Mouse (Mus musculus) left cerebral cortex, adult 2 months (tissue): ENCODE measurements around the gene Zhx3. TPM values are rescaled to one million over a fixed set of nuclear protein-coding genes. Genes with fewer than 3 reads are reported as not detected.

ENCODE experiments used
- DNase-seq, 2 experiments: peaks; one replicate each; pipeline ENCODE4 v3.0.0; 2021 to 2022; ENCODE audit warnings: low spot score in 2 of 2, mixed read lengths in 1 of 2; ENCODE audit errors: extremely low spot score in 1 of 2
- H3K27ac ChIP-seq: fragments of 200-600 bp; 2 replicates; pipeline ENCODE4 v1.8.1; 2022
- H3K4me3 ChIP-seq: fragments of 200-600 bp; 2 replicates; pipeline ENCODE4 v1.8.1; 2022
- CTCF ChIP-seq: fragments of 200-600 bp; IDR thresholded peaks from 2 replicates; pipeline ENCODE4 v1.8.1; 2022; ENCODE audit warnings: antibody characterized with exemption, mild to moderate bottlenecking, moderate library complexity
- intact Hi-C: fragments of 180-260 bp; cut with DNase I; formaldehyde crosslinking; loops from one replicate; pipeline ENCODE4 v1.15.1; 2025
- total RNA-seq, 2 experiments: library from RNA; stranded (reverse); gene quantifications; 2 replicates each; pipeline ENCODE4 v1.2.3; 2021

Gene Zhx3
- total RNA-seq, 2 experiments from 2014 or later, result 67.8 to 81.4 TPM

DNA sequence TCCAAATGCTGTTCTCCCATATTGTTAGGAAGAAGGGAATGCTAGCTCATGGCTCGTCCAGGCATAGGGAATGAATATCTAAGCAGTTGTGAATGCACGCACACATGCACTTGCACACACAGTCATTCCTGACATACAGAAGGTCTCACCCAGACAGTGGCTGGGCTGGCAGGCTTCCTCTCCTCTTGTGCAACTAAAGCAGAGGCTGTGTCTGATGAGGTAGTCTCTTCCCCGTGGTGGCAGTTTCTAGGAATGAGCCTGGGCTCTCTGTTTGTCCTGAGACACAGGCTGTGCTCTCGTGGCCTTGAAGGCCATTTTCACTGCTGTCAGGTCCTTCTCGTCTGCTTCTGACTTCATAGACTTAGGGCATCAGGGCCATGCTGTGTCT is 128.0 kb downstream of the Zhx3 start:
- intact Hi-C loops, result no loop called here
- Histone ChIP-seq H3K27ac (peak overlapping the region; percentile 4; the same call in 1 of the 2 replicates), H3K4me3 (no peak overlapping the region)
- DNase-seq, result no peak
- no peak for TF ChIP-seq CTCF

DNA sequence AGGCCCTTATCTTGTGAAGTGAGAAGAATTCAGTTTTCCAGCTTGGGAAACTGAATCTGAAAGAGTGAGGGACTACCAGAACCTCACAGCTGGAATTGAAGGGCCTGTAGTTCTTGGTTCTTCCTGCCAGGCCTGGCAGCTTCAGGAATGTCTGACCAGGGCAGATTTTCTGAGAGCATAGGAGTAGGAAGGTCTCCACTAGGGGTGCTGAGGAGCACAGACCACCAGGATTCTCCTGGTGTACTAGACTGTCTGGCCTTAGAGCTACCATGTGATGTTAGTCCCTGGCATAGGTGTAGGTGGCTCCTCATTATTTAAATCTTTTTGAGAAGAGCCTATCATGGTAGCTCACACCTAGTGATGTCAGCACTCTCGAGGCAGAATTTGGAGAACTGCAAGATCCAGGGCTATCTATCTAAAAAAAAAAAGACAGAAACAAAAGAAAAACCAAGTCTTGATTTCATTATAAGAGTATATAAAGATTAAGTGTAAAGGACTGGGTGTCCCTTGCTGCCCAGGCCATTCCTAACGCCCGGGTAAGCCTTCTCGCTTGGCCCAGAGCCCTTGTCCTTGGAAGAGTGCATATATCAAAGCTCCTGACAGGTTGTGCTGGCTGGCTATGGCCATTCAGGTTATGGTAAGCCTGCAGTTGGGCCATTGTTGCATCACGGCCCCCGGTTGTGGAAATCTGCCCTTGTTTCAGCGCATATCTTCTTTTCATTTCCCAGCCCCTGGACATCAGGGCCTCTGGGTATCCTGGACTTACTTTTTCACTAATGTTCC is 128.6 kb downstream of the Zhx3 start:
- peak; percentile 73 for TF ChIP-seq CTCF
- peak in 1 of 2 experiments; percentile 53 for DNase-seq
- no peak overlapping the region; the same call in 1 of the 2 replicates for H3K27ac ChIP-seq
- intact Hi-C loops, result no loop called here
- no peak overlapping the region for H3K4me3 ChIP-seq

DNA sequence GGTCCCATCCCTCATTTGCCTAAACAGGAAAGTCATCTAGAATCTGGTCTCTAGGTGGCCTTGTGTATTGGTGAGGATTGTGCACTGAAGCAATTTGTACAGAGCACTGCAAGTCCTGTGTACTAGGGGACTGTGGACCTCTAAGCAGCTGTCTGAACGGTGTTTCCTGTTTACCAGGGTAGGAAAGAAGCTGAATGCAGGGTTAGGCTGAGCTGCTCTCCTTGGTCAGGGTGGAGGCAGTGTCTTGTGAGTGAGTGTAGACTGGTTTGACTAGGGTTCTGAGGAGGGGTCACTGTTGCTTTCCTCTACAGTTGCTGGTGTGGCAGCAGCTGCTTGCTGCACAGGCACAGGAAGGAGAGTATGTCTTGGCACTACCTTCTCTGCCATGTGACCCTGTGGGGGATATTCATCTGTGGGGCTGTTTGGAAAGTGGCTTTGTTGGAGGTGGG is 130.6 kb downstream of the Zhx3 start:
- intact Hi-C loops, result no loop called here
- no peak for TF ChIP-seq CTCF

DNA sequence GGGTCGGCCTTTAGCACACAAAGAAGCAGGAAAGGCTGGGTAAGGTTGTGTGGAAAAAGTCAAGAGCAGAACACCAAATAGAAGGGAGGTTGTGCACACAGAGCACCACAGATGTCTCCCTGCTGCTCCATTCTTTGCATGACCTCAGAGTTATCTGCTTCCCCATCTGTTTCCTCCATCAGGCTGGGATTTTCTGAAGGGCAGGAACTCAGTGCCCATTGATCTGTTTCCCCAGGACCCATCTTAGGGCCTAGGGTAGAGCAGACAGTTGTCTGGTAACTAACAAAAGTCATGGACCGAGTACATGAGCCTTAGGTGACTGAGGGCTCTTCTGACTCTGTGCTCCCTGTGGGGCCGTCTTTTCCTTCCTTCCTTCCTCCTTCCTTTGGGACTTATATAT is 131.2 kb downstream of the Zhx3 start:
- Histone ChIP-seq H3K27ac (peak overlapping the region; percentile 53; the same call in 1 of the 2 replicates), H3K4me3 (no peak overlapping the region)
- intact Hi-C loops, result no loop called here
- no peak for DNase-seq
- no peak for TF ChIP-seq CTCF

More for the DNA sequence above, 130.6 kb downstream of the Zhx3 start:
- DNase-seq, result no peak
- Histone ChIP-seq H3K27ac (peak overlapping the region; percentile 71), H3K4me3 (no peak overlapping the region)

DNA sequence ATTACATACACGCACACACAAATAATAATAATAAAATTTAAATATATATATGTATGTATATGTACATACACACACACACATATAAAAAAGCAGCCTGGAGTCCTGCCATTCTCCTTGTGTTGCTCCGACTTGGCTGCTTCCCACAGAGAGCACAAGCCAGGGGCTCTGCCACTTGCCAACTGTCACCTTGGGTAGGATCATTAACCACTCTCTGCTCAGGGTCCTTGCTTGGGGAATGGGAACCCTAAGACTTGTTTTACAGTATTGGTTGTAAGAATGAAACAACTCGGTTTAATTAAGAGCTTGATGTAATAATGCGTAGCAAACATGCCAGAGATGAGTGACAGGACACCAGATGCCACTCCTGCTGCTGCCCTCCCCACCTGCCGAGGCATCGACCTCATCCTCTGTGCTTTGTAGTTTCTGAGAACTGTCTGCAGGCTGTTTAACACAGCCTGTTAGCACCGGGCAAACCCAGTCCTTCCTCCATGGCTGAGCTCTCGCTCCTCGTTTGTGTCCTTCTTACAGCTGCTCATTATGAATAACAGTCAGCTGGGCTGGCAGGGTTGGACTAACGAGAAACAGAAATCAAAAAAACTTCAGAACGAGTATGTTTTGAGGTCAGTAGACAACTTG is 132.2 kb downstream of the Zhx3 start:
- intact Hi-C loops, result no loop called here
- Histone ChIP-seq H3K27ac (peak overlapping the region; percentile 53), H3K4me3 (no peak overlapping the region)
- TF ChIP-seq CTCF, result no peak
- DNase-seq, result no peak

DNA sequence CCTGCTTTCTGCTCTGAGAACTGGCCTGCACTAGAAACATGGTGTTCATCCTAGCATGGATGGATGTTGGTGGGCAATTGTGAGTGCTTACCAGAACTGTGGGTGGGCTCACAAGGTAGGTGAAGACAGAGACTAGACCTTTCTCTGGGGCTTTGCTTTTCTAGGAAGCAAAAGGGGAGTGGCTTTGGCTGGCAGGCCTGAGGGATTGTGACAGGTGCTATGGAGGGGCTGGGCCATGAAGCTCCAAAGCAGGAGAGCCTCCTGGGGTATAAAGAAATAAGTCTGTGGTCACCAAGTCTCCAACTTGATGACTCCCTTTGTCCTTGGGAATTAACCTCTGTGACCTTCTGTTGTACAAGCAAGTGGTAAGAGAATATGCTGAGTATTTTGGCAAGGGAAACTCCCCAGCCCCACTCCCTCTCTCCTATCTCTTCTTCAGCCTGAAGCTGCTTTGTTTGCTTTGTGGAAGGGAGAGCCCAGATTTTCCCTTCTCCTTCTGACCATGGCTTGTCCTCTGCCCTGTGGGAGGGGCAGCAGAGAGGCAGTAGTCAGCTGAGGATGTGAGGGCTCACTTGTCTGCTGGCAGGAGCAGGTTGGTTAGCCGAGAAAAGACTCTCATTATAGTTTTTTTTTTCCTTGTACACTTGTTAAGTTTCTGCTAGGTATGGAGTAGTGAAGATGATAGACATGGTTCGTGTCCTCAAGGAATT is 133.0 kb downstream of the Zhx3 start:
- intact Hi-C loops, result no loop called here
- Histone ChIP-seq H3K4me3 (no peak overlapping the region), H3K27ac (peak overlapping the region; percentile 56; the same call in 1 of the 2 replicates)
- no peak for TF ChIP-seq CTCF
- DNase-seq, result no peak

DNA sequence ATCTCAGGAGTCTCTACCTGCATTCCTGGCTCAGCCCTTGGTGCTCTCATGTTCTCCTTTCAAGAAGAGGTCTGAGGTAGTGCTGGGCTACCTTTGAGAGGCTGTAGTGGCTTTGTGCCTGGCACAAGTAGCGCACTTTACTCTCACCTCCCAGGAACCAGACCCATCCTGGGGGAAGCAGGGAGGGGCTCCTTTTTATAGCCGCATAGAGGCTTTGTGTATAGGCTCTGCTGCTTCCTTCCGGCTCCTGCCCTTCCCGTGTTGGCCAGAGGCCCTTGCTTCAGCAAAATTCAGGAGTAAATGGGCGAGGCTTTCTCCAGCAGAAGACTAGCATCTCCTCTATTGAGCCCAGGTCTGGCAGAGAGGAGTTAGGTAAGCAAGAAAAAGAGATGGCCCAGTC is 134.4 kb downstream of the Zhx3 start:
- TF ChIP-seq CTCF, result no peak
- H3K4me3 ChIP-seq, result no peak overlapping the region
- intact Hi-C loops, result no loop called here
- DNase-seq, result no peak
- peak overlapping the region; percentile 9; the same call in 1 of the 2 replicates for H3K27ac ChIP-seq

DNA sequence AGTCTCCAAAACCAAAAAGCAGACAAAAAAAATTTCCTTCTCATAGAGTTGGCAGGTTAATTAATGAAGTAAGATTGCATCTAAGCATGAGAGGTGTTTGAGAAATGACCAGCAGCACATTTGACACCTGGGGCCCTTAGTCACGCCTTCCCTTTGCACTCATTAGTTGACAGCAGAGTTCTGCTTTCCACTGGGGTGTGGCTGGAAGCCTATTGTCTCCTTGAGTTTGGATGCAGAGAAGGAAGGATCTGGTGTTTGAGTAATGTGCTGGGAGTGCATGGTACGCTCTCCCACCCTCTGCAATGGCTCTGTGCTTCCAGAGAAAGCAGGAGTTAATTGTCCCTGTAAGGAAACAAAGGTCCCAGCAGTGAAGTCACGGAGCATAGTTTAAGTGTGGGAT is 136.3 kb downstream of the Zhx3 start:
- DNase-seq, result no peak
- intact Hi-C loops, result no loop called here
- no peak overlapping the region for H3K4me3 ChIP-seq

DNA sequence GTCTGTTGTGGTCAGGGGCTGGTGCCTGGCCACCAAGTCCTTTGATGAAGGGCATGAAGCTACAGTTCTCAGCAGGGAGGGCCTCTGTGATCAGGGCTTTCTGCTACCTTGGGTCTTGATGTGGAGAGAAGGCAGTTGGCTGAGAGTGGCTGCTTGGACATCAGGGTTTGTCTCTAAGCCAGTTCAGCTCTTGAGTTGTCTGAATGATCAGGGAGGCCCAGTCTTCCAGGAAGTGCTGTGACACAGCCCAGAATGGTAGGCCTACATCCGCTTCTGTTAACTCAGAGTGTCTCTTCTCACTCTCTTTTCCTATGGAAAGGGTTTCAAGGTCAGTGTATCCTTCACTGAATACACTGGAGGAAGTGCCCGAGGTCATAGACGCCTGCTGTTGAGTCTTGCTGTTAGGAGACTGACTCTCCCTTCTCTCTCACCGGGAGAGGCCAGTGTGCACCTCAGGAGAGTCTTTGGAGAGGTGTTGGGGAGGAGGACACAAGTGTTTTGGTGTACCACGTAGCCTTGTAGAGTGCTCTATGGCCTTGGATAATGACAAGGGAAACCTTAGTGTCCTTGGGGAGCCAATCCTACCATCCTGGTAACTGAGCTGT is 137.0 kb downstream of the Zhx3 start:
- no peak for TF ChIP-seq CTCF
- intact Hi-C loops, result no loop called here
- no peak overlapping the region; the same call in 1 of the 2 replicates for H3K27ac ChIP-seq

More for the DNA sequence above, 136.3 kb downstream of the Zhx3 start:
- H3K27ac ChIP-seq, result no peak overlapping the region
- no peak for TF ChIP-seq CTCF

DNA sequence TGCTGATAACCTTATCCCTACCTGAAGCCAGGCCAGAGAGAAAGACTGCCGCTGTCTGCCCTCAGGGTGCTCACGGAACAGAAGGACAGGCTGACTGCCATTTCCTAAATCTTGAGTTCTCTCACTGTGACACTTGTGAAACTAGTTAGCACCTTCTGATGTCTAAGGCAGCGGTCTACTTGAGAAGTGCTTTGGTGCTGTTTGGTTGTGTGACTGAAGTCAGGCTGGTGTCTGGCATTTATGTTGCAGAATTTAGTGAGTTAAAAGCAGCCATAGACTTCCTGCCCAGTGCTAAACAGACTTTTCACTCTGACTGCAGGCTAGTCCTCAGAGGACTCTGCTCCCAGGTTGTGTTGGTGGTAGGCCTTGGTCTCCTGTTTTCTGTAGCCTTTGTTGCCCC is 138.5 kb downstream of the Zhx3 start:
- DNase-seq, result no peak
- H3K4me3 ChIP-seq, result peak overlapping the region; percentile 6; the same call in 1 of the 2 replicates
- intact Hi-C loops, result loop anchor here (5.0 kb wide), 1 partner anchor 138 kb away; the partner anchor contains the start of gene Zhx3
- no peak overlapping the region for H3K27ac ChIP-seq
- TF ChIP-seq CTCF, result no peak

More for the DNA sequence above, 137.0 kb downstream of the Zhx3 start:
- no peak for DNase-seq
- no peak overlapping the region for H3K4me3 ChIP-seq

DNA sequence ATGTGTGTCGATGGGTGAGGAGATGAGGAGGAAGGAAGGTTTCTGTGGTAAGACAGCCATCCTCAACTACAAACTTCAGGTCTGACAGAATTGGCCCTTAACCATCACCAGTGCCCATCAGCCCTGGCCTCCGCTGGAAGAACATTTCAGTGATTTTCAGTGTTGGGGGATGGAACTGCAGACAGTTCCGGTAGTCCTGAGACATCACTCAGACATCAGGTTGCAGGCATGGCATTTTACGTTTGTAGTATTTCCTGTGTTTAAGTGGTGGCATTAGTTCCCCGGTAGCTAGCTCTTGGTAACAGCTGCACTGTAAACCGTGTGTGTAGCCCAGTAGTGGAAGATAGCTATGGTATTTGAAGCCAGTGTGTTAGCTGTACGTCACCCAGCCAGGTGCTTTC is 139.7 kb downstream of the Zhx3 start:
- TF ChIP-seq CTCF, result no peak
- Histone ChIP-seq H3K4me3 (peak overlapping the region; percentile 94), H3K27ac (peak overlapping the region; percentile 0; the same call in 1 of the 2 replicates)
- intact Hi-C loops, result loop anchor here (5.0 kb wide), 1 partner anchor 139 kb away; the partner anchor contains the start of gene Zhx3
- no peak for DNase-seq
